Mouse (Mus musculus) gastrocnemius, postnatal 10 days (tissue): ENCODE results near the gene Fancg. TPM values are rescaled to one million over a fixed set of nuclear protein-coding genes. Genes with fewer than 3 reads are reported as not detected.

Experiments
- DNase-seq: peaks from one replicate; pipeline ENCODE4 v3.0.0; 2021; ENCODE audit warnings: mixed read lengths
- long read RNA-seq, 2 experiments: library from polyadenylated mRNA; stranded (forward); transcript quantifications; one replicate each; pipeline ENCODE4 v2.0.0; 2021
- total RNA-seq, 2 experiments: library from RNA; stranded (reverse); gene quantifications; 2 replicates each; pipeline ENCODE4 v1.2.3; 2021

Fancg gene
- 1 to 10 TPM; 2.9 to 5.0 TPM for total RNA-seq
- long read RNA-seq, experiment 1, partial matches to known transcripts, result 0 of 9 reads
- long read RNA-seq, experiment 1, other reads (novel, unspliced or antisense), result 5 of 9 reads
- long read RNA-seq, experiment 2, partial matches to known transcripts, result 1 of 5 reads
- long read RNA-seq, experiment 2, other reads (novel, unspliced or antisense), result 1 of 5 reads

DNA sequence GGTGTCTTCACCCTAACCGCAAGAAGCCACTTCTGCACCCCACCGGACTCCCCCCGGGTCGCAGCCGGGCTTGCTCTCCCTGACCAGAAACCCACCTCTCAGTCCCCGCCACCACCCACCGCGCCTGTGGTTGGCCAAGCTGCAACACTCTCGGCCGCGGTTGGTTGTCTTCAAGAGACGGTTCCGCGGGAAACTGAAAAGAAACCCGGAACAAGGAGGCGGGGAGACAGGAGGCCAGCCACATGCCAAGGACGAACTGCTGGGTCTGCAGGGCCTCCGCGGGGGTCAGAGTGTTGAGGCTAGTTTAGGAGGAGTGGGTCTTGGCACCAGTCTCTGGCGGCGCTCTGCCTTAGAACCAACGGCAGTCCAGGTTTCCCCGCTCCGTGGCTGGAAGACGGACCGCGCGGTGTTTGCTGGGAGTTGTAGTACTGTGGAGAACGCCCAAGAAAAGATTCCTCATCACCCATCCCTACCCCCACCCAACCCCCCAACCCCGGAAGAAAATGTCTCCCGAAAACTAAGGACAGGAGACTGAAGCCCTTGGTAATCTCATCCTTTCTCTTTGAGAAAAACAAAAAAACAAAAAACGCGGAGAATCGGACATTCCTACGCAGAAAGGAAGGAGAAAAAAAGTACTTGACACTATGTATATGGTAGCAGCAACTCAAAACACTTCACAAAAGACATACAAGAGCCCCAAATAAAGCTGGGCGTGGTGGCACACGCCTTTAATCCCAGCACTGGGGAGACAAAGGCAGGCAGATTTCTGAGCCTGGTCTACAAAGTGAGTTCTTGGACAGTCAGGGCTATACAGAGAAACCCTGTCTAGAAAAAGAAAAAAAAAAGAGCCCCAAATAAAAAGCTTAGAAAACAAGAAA is at the start of gene Fancg:
TSS of gene Fancg (minus strand) at position 346 of the 878 bp plus-strand sequence.
- DNase-seq, result peak; percentile 75

DNA sequence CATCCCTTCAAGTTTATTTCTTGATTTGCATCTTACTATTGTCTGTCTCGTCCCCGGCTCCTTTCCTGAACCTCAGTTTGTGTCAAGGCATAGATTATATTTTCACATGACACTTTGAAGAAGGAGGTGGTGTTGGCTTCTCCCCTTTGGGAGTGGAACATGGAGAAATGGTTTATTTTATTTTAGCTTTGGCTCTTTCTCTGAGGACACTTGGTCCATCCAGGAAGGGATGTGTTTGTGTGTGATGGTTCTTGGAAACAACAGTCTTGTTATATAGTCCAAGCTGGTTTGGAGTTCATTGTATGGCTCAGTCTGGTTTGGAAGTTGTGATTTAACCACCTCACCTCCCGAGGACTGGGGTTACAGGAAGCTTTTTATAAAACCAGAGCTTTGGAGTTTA is 49.4 kb upstream of the Fancg start:
- DNase-seq, result no peak

DNA sequence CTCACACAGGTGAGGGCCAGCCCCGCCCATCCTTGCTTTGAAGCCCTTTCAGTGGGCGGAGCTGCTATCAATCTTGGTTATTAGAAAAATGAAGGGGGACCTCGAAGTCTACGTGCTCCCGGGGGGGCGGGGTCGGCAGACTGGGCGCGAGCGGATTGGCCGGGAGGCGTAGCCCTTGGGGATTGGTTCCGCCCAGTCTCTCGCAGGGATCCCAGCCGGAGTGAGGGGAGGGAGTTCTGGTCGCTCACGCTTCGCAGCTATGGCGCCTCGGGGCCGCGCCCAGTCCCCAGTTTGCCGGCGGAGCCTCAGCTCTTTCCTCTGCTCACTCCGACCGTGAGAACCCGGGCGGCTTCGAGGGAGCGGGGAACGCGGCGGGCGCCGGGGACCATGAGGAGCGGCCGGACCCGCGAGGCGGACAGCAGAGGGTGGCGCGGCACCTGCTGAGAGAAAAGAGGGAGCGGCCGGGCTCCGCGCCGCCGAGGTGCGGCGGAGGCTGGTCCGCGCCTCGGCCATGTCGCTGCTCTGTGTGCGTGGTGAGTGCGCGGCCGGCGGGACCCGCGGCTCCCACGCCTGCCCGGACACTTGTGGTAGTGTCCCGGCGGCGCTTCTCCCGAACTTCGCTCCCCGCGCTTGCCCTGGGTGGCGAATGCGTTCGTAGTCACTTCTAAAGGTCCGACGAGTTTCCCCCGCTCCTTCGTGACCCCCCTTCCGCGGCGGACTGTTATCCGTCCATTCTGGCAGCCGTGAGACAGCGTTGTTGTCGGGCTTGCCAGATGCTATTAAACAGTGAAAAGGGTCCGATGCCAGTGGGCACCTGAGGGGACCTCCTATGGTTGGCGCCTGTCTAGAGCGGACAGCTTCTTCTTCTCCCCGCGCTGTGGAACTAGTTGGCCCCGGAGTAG is 48.7 kb upstream of the Fancg start, which contains the start of gene Unc13b:
TSS of gene Unc13b (plus strand) at position 201 of the 902 bp plus-strand sequence.
- DNase-seq, result peak; percentile 80

DNA sequence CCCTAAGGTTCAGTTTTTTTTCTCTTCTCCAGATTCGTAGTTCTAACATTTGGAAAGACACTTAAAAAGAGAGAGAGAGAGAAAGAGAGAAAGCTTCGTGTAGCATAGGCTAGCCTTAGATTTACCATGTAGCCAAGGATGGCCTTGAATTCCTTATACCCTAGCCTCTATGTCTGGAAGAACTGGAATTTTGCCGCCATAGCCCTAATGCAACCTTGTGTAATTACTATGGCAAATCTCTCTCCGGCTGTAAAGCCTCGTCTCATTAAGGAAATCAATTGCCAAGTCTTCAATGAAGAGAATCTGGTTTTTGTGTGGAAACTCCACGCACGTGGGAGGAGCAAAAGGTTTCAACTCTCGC is 48.1 kb upstream of the Fancg start:
- no peak for DNase-seq

DNA sequence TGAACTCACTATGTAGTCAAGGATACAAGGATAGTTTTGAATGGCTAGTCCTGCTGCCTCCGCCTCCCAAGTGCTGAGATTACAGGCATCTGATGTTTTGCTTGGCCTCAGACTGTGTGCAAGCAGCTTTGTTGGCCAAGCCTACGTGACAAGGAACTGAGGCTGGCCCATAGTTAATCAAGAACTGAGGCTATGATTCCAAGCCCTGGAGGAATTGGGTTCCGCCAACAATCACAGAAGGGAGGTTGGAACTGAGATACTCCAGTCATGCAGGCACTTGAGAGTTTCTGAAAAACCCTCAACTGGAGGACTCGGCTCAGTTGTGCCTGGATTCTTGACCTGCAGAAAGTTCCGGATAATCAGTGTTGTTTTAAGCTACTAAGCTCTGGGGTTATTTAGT is 47.3 kb upstream of the Fancg start:
- no peak for DNase-seq

DNA sequence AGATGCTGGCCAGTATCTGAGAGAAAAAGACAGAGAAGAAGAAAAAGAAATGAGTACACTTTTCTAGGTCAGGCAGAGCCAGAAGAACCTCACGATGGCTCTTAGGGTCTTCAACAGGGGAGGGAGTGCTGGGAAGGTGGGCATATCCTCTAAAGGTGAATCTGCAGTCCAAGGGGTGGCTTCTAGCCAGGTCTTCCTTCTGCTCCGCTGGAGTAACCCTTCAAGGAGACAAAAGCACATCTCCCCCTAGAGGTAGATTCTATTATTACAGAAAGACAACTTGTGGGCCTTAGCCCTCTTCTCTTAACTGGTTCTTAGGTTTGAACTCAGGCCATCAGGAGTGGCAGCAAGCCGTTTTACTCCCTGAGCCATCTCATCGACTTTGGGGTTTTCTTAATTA is 42.3 kb upstream of the Fancg start:
- no peak for DNase-seq

DNA sequence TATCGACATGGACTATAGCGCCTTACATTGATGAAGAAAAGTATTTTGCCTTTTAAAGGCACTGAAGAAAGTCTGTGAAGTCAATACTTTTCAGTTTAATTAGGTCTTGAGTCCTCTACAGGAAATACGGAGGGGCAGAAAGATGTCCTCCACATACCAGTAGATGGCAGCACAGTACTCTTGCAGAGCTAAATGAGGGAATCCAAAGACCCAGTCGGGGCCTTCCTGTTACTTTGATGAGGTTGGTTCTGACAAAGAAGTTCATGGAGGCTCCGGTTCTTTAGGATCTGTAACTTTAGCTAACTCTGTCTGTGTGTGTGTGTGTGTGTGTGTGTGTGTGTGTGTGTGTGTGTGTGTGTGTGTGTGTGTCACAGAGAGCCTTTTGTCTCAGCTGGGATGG is 36.9 kb upstream of the Fancg start:
- DNase-seq, result peak; percentile 53

DNA sequence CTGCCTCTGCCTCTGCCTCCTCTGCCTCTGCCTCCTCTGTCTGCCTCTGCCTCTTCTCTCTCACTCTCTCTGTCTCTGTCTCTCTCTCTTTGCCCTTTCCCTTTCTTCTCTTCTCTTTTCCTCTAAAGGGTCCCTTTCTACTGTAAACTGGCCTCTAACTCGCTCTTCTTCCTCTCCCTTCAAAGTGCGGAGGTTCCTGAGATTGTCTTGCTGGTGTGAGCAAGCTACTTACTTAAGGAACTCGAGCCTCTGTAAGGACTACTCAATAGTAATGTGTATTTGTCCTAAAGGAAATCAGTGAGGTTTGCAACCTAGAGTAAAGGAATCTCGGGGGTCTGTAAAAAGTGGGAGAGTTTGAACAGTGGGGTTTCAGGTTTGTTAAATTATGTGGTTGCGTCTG is 36.3 kb upstream of the Fancg start:
- no peak for DNase-seq

DNA sequence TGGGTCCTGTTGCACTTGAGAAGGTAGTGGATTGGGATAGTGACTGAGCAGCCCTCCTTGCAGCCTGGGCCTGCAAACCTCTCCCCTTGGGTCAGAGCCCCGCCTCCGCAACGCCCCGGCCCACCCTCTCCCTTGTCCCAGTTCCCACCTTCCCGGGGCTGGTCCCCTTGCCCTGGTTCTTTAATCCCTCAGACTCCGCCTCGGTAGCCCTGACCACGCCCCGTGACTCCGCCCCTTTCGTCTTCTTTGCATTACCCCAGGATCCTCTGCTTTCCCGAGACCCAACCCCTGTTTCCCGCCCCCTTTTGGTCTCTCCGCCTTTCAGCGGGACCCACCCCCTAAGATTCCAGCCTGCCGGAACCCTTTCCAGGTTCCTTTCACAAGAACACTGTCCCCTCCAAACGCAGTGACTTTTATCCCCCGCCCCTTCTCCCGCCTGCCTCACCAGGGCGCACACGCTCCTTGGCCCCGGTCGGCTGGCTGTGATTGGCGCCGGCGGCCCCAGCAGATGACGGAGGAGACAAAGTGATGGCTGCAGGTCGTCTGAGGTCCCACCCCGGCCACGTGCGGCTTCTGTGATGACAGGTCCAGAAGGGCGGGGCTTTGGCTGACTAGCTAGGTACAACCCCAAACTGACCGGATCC is 35.5 kb upstream of the Fancg start, which contains the start of gene Fam214b:
TSS of gene Fam214b (minus strand) at position 562 of the 644 bp plus-strand sequence.
- peak; percentile 97 for DNase-seq

DNA sequence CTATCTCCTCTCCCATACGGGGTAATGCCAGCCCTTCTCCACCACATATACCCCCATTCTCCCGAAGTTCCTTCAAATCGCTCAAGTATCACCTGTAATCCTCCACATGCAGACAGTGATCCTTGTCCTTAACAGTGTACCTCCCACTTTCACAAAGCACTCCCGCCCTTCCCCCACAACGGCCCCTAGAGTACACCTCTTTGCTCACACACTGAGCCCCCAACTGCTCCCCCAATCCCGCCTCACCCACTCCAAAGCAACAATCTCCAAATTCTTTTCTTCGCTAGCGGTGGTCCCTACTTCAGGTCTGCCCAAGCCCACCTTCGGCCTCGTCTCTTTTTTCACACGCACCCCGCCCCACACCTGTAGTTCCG is 35.0 kb upstream of the Fancg start:
- no peak for DNase-seq

DNA sequence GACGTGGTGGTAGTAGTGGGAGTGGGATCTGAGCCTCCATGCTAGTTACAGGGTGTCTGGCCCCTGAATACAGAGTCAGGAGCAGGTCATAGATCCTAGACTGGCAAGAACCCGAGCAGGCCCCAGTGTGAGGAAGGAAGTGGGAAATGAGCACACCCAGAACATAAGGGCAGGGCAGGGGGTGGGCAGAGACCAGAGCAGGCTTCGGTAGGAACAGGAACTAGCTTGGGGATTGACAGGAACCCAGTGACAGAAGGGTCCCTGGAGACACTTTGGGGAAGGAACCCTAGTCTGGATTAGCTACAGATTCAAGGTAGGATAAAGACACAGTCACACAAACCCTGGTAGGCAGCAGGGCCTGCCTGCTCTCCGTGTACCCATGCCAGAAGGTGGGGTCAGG is 34.4 kb upstream of the Fancg start:
- no peak for DNase-seq

DNA sequence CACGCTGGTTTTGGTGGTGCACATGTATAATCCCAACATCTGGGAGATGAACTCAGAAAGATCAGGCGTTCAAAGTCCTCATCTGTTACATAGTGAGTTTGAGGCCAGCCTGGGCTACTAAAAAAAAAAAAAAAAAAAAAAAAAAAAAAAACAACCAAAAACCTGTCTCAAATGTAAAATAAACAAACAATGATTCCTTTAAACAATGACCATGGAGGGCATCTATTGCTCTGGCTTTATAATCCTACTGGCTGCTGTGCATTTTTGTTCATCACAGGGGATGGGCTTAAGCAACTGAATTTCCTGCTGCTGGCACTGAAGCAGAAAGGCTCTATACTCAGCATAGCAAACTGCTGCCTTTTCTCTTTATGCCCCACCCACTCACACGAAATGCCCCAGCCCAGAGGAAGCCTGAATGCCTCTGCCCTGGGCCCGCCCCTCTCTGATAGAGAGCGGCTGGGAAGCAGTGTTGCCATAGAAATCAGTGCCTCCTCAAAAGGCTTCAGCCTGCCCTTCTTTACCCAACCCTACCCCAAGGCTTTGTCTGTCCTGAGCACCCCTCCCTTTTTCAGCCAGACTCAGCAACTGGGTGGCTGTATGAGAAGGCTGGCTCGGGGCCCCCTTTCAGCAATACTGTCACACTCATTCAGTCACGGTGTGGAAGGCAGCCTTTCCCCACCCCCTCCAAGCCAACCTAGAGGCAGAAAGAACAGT is 33.5 kb upstream of the Fancg start:
- no peak for DNase-seq

DNA sequence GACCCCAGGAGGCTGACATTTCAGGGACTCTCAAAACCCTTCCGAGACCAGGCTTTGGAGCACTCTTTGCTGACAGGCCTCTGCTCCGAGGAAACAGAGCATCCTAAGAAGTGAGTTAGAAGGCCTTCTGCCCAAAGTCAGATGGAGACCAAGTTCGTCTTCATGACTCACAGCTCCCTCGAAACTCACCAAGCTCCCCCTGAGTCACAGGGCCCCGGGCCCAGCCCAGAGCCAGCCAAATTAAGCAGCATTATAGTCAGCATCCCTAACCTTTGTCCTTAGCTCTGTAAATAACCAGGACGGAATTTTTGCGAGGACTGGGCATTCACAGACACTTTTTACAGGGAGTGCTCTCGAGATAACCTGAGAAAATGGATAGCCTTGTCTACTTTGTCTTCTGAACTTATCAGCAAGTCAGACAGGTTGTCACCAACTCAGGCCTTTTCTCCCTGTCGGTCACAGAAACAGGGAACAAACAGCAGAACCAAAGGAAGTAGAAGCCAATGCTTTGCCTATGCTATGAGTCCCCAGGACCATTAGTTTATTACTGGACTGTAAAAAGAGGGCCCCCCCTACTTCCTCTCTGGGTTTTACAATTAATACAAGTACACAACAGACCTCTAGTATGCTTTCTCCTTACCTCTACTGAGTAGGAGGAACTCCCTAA is 30.7 kb upstream of the Fancg start:
- no peak for DNase-seq

DNA sequence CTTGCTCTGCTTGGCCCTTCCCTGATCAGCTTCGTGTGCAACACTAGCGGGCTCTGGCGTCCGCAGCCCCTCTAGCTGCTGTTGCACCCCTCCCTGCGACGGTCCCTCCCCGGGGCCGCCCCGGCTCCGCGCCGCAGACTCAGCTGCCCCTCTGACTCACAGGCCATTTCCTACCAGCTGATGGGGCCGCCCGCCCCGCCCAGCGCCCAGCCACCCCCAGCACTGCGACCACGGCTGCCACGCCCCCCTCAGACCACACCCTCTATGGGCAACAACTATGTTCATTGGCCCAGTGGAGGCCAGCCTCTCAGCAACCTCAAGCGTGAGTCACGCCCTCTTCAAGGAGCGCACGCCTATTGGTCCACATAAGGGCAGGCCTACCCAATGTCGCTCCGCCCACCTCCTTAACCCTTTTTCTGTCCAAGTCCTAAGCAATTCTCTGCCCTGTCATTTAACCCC is 29.8 kb upstream of the Fancg start:
- peak; percentile 95 for DNase-seq

DNA sequence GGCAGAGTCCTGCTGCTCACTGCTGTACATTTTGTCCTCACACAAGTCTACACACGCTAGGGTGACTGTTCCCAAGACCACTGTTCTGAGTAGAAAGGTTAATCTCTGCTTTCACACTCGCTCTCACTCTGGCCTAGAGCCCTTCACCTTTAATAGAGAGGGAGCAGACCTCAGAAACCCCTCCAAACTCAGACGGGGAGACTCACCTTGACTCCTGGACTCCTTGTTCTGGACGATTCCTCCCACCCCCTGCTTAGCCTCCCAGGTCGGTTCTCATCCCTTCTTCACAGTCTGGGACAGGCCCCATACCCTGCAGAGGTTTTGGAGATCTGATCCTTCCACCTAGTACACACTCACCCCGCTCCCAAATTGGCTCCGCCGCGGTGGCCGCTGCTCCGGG is 29.3 kb upstream of the Fancg start:
- DNase-seq, result no peak

DNA sequence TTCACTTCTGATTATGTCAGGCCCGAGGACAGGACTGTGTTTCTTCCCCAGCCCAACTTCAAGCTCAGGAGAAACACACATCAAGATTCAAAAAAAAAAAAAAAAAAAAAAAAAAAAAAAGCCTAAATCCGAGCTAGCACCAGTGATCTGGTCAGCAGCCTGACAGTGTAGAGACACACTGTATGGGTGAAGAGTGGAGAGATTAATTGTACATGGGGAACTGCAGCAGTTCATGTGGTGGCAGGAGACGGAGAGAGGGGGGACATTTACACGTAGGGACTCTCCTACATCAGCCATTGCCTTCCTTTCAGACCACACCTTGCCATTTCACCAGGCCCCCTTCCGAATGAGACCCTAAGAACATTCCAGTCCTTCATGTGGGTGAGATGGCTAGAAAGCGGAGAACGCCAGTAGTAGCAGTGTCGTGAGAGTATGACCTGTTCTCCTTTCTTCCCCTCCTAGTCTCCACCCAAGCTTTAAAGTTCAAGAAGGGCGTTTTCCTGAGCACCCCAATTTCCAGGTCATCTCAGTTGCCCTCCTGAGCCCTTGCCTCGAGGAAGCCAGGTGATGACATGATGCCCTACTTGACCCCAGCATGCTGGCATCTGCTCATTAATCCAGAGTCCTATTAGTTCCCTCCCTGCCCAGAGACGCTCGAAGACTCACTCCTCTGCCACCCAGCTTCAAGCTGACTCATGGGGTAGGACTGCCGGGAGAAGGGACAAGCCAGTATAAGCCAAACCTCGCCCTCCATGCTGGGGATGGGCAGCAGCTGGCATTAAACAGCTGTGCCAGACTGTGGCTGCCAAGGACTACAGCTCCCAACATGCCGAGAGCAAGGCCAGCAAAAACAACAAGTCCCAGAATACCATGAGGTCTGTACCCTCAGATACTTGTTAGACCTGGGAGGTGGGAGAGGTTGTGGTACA is 28.5 kb upstream of the Fancg start:
- peak; percentile 53 for DNase-seq

DNA sequence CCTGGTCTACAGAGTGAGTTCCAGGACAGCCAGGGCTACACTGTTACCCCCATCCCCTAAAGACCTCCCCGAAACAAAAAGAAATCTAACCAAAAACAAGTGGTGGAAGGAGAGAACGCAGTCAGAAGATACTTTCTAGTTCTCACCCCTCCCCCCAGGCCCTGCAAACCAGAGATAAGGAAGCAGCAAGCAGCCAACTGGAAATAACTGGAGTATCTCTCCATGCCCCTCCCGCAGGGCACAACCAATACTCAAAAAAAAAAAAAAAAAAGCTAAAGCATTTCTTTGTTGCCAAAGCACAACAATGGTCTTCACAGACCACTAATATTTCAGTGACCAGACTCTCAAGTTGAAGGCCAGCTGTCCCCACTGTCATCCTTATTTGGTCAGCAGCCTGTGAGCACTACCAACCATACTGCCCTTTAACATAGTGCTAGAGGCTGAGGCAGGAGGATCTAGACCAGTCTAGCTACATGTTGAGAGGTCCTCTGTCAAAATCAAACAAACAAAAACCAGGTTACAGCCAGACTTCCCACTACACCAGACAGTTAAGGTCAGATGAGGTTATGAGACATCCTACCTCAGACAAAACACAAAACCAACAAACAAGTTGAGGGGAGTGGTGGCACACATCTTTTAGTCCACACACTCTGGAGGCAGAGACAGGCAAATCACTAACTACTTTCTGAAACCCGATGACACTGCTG is 27.7 kb upstream of the Fancg start:
- no peak for DNase-seq

DNA sequence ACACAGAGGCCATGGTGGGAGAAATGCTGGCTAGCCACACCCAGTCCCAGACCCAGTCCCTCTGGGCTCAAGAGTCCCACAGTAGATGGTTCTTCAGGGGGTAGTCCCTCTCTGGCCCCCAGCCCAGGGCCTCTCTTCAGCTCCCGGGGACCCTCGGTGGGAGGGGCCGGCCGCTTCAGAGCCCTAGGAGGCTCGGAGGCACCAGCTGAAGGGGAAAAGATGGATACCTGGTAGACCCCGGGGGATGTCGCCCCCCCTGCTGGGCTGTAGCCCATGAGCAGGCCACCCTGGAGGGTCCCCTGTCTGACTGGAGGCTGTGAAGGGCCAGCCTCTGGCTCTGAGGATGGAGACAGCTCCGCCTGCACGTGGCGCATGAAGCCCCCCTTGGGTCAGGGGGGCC is 26.1 kb upstream of the Fancg start:
- DNase-seq, result no peak

DNA sequence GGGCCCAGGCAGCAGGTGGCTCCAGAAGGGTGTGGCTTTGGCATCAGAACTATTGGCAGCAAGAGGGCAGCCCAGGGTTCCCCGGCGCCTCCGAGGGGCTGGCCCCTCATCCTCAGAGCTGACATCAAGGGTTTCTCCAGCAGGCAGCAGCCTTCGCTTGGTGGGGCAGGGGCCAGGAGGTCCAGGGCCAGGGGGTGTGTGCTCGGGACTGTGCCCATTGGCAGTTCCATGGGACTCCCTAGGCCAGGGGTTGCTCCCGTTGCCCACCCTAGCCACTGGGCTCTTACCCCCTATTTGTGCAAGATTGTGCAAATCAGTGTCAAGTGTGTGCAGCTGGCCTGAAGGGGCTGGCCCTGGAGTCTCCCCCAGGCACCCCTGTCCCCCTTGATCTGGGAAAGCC is 25.5 kb upstream of the Fancg start:
- no peak for DNase-seq
